Mouse (Mus musculus): ENCODE measurements around the gene Iqsec1.

Gene Iqsec1

DNA sequence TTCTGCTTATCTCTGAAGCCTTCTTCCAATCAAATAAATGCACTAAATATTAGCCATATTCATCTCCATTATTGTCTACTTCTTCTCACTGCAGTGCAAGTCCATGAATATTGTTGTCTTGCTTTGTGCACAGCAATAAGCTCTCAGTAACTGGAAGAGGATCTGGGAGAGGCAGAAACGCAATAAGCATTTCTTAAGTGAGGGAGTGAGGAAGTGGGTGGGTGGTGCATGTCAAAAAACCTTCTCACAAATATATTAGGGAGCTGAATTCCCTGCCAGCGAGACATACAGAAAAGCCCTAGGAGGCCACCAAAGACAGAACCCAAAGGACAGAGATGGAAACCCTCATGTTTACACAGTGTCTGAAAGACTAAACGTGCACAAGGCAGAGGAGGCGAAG is 35.1 kb downstream of the Iqsec1 start:
- DNase-seq (ENCODE audit: low spot score), result no peak

DNA sequence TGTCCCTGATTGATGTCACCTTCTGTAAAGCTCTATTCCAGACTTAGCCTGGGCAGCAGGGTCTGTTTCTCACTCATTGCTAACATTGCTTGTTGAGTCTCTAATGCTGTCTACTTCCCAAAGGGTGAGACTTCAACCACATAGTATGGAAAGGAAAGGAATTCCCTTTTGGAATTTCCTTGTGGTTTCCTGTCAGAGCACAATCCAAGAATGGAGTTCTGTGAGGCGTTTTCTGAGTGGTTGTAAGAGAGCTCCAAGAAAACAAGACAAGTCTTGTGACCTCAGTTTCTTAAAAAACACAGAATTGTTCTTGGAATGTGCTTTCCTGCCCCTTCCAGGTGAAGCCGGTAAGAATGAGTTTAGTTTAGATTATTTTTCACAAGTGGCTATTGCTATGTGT is 37.5 kb downstream of the Iqsec1 start:
- DNase-seq (ENCODE audit: low spot score), result no peak

DNA sequence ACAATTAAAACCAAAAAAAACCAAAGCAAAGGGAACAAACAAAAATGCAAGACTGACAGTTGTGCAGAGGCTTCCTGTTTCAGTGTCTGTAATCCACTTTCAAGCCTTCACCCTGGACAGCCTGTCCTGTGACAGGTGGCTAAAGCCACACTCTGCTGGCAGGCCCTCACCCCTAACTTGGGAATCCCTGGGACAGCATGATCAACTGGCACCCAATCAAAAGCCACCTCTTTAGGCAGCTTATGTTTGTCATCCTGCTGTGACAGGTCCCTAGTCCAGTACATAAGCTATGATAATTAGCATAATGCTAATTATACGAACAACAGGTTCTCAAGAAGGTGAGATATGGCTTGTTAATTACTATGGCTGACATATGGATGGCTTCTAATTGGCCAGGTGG is 40.4 kb downstream of the Iqsec1 start:
- no peak for DNase-seq (ENCODE audit: low spot score)

GRCm38 (mm10) chr6:90945560-90946230 is 42.8 kb downstream of the Iqsec1 start:
- DNase-seq (ENCODE audit: low spot score), result peak; percentile 47

- DNase-seq (ENCODE audit: low spot score), result no peak
Measured at GRCm38 (mm10) chr6:90941257-90941656, 47.2 kb downstream of the Iqsec1 start.

DNA sequence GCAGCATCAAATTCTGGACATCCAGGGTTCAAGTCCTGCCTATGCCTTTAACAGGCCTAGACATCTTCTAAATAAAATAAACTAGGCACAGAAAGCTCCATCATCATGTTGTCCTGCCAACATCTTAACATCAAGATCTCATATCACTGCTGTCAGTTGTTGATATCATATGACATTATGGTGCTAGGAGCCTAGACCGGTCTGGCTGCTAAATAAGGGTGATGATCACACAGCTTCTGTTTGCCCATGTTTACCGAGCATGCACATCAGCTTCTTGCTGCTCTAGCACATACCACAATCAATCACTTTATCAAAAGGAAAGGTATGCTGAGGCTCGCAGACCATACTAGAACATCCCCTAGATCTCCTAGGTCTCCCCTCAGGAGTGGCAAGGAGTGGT is 54.8 kb downstream of the Iqsec1 start:
- no peak for DNase-seq (ENCODE audit: low spot score)

DNA sequence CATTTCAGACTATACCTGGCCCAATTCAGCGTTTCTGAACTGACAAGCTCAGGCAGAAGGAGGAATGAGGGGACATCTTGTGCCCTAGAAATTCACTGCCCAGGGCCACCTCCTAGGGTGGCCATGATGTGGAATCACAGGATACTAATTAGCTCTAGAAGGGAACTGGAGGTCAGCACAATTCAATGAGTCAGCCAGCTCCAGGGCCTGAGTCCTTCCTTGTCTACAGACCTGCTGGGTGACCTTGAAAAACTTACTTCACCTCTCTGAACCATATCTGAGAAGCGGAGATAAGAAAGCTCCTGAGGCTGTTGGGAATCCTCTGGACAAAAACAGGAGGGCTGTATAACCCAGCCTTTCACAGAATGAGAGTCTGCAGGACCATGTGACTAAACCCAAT is 59.7 kb downstream of the Iqsec1 start:
- no peak for DNase-seq (ENCODE audit: low spot score)

DNA sequence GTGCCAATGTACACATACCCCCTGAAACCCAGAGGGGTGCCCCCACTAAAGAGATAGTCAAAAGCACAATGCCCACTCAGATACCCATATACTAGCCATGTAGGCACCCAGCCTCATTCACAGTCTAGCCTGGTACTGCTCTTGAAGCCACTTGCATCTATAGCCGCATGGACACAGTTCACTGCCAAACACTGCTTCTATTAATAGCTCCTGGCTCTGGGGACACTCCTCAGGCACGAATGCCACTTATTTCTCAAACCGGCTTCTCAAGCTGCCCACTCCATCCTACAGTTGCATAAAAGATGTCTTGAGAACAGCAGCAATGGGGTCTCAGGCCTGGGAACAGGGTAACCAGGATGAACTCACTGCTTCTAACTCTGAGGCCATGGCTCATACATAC is 63.0 kb downstream of the Iqsec1 start:
- no peak for DNase-seq (ENCODE audit: low spot score)

GRCm38 (mm10) chr6:90924796-90925195 is 63.7 kb downstream of the Iqsec1 start:
- DNase-seq (ENCODE audit: low spot score), result no peak

DNA sequence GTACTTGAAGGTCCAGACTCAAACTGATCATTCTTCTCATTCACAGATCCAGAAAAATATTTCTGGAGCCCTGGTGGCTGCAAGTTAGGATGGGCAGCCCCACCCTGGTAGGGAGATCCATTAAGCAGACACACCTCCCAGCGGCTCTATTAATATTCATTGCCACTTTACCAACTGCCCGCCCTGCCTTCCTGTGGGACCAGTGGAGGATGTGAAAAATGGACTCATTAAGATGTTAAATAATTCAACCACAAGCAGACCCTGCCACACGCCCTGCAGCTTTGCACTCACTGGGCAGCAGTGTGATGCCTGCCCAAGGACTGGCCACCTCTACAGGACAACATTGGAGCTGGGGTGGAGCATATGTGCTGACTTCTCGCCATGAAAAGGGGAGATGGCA is 64.1 kb downstream of the Iqsec1 start:
- no peak for DNase-seq (ENCODE audit: low spot score)

- no peak for DNase-seq (ENCODE audit: low spot score)
Measured at GRCm38 (mm10) chr6:90921259-90921946, 67.1 kb downstream of the Iqsec1 start.

- peak; percentile 28 for DNase-seq (ENCODE audit: low spot score)
Measured at GRCm38 (mm10) chr6:90920510-90921220, 67.8 kb downstream of the Iqsec1 start.

- DNase-seq (ENCODE audit: low spot score), result no peak
Measured at GRCm38 (mm10) chr6:90919636-90920420, 68.7 kb downstream of the Iqsec1 start.

- no peak for DNase-seq (ENCODE audit: low spot score)
Measured at GRCm38 (mm10) chr6:90915585-90915984, 72.9 kb downstream of the Iqsec1 start.

GRCm38 (mm10) chr6:90913771-90914170 is 74.7 kb downstream of the Iqsec1 start:
- no peak for DNase-seq (ENCODE audit: low spot score)

- no peak for DNase-seq (ENCODE audit: low spot score)
Measured at GRCm38 (mm10) chr6:90912768-90913167, 75.7 kb downstream of the Iqsec1 start.

- DNase-seq (ENCODE audit: low spot score), result no peak
Measured at GRCm38 (mm10) chr6:90904143-90904542, 84.3 kb downstream of the Iqsec1 start.

- DNase-seq (ENCODE audit: low spot score), result no peak
Measured at GRCm38 (mm10) chr6:90900302-90900701, 88.2 kb downstream of the Iqsec1 start.

GRCm38 (mm10) chr6:90899266-90899665 is 89.2 kb downstream of the Iqsec1 start:
- DNase-seq (ENCODE audit: low spot score), result no peak

DNA sequence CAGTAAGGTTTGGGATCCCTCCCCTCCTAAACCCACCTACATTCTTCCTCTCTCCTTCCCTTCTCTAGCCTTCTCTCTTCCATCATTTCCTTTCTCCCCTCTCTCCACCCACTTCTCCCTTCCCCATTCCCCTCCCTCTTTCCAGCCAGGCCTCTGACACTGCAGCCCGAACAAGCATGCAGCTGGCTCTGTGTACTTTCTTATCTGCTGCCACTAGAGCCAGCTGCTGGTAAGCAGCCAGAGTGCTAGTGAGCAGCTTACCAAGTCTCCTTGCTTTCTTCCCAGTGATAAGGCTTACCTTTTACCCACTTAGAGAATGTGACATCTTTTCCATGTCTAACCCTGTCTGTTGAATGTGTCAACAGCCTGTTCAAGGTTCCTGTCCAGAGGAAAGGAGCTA is 90.4 kb downstream of the Iqsec1 start:
- DNase-seq (ENCODE audit: low spot score), result no peak

GRCm38 (mm10) chr6:90892401-90892800 is 96.1 kb downstream of the Iqsec1 start:
- no peak for DNase-seq (ENCODE audit: low spot score)
